Mouse (Mus musculus): ENCODE results near the gene Gm6356.
"Not testable (repeated sequence)": the region's sequence is repeated elsewhere in the genome, so short reads cannot be mapped to it uniquely, and the experiment has no call there.

Gm6356 gene

DNA sequence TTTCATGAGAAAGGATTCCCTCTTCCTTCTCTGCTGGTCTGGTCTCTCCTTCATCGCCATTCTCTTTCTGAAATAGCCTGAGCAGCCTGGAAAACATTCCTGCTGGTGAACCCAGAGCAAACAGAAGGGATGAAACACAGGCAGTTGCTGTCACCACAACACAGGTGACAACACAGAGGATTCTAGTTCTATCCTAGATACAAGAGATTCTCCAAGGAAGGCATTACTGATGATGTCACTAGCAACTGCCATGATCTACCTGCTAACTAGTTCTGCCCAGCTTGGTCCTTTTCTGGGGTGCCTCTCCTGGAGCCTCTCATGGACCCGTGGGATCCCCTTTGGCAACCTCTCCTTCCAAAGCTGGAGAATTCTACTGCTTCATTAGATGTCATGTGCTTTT is at the start of gene Gm6356:
Gm6356 (minus strand) TSS at position 101 of the 400 bp plus-strand sequence.
- DNase-seq (ENCODE audit: low read depth, low spot score) = not testable (repeated sequence)

Data from mesoderm, embryonic 11.5 days (tissue).